Mouse (Mus musculus) heart, embryonic 12.5 days (tissue): ENCODE measurements around the gene Acot10. TPM values are rescaled to one million over a fixed set of nuclear protein-coding genes. Genes with fewer than 3 reads are reported as not detected.
"Not testable (repeated sequence)": the region's sequence is repeated elsewhere in the genome, so short reads cannot be mapped to it uniquely, and the experiment has no call there.

Experiments used
- ATAC-seq: fragments of 200-750 bp; cut with Nextera tagmentation; 2 replicates; pipeline ENCODE4 v1.8.0; 2017; ENCODE audit warnings: moderate TSS enrichment, moderate library complexity; ENCODE audit not compliant: insufficient number of reproducible peaks, low FRiP score
- H3K27ac ChIP-seq: fragments of 300-500 bp; sonication (generic); 2 replicates; pipeline ENCODE4 v1.5.1; 2016; ENCODE audit warnings: mild to moderate bottlenecking, moderate library complexity; ENCODE audit not compliant: poor library complexity, severe bottlenecking
- H3K27me3 ChIP-seq: fragments of 300-500 bp; sonication (generic); replicated peaks from 2 replicates; pipeline ENCODE4 v1.6.1; 2016; ENCODE audit warnings: mild to moderate bottlenecking, moderate library complexity
- H3K36me3 ChIP-seq: fragments of 300-500 bp; sonication (generic); 2 replicates; pipeline ENCODE4 v1.6.1; 2016; ENCODE audit warnings: mild to moderate bottlenecking, moderate library complexity
- H3K4me1 ChIP-seq: fragments of 300-500 bp; sonication (generic); replicated peaks from 2 replicates; pipeline ENCODE4 v1.6.1; 2016; ENCODE audit warnings: mild to moderate bottlenecking
- H3K4me2 ChIP-seq: fragments of 300-500 bp; sonication (generic); 2 replicates; pipeline ENCODE4 v1.6.1; 2016; ENCODE audit warnings: mild to moderate bottlenecking, moderate library complexity
- H3K4me3 ChIP-seq: fragments of 300-500 bp; sonication (generic); 2 replicates; pipeline ENCODE4 v1.5.1; 2016; ENCODE audit warnings: mild to moderate bottlenecking
- H3K9ac ChIP-seq: fragments of 300-500 bp; sonication (generic); 2 replicates; pipeline ENCODE4 v1.6.1; 2016; ENCODE audit warnings: mild to moderate bottlenecking, moderate library complexity
- H3K9me3 ChIP-seq: fragments of 300-500 bp; sonication (generic); replicated peaks from 2 replicates; pipeline ENCODE4 v1.6.1; 2016; ENCODE audit warnings: mild to moderate bottlenecking, moderate library complexity
- WGBS: fragments of 180-500 bp; shearing (Covaris S2); methylation state at CpG from one replicate; pipeline ENCODE4 v1.1.7; 2016; 5-methylcytosine and 5-hydroxymethylcytosine counted together
- polyA plus RNA-seq: library from polyadenylated mRNA; unstranded; fragments of >200 nt; fragmentation: Nextera tagmentation; extraction: Ambion mirVana; gene quantifications from 2 replicates; pipeline ENCODE4 v1.2.1, GENCODE M21; 2016

Gene Acot10
- polyA plus RNA-seq = not detected in 2 replicates

- no peaks in the 10 kb centered on the region for H3K9me3 ChIP-seq
- no peak within 1 kb of the TSS for H3K4me2 ChIP-seq
- H3K36me3 ChIP-seq = no peaks in the 10 kb centered on the region
- no peaks in the 10 kb centered on the region for H3K4me1 ChIP-seq
- no peak for ATAC-seq
- H3K27ac ChIP-seq = no peak within 1 kb of the TSS
- H3K27me3 ChIP-seq = no peaks in the 10 kb centered on the region
- H3K9ac ChIP-seq = no peak within 1 kb of the TSS
- WGBS = 85% methylated on average over 10 of the region's 10 CpGs
- H3K4me3 ChIP-seq = no peak within 1 kb of the TSS
Observed at GRCm38 (mm10) chr15:20666650-20667049, at the start of gene Acot10. Gene Acot10 (minus strand): TSS chr15:20666750.

DNA sequence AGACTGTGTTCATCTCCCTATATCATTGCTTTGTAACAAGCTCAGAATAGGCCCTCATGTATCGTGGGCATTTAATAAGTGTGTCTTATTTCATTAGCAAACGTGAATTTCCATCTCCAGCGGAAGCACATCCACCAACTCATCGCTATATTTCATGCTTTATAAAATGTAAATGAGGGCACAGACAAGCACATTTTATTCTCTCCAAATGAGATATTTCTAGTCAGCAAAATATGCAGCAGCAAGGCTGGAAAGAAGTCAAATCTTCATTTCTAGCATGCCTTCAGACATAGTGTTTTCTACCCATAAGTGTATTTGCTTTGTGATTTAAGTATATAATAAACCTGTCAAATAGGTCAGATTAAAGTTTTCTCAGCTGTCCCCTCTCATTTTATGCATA, 45.3 kb upstream of the Acot10 start:
- H3K4me1 ChIP-seq = no peaks in the 10 kb centered on the region
- ATAC-seq = no peak
- 73% methylated on average over 4 of the region's 4 CpGs for WGBS
- no peak overlapping the region for H3K9ac ChIP-seq
- no peak overlapping the region for H3K4me3 ChIP-seq
- no peaks in the 10 kb centered on the region; the same call in 1 of the 2 replicates for H3K9me3 ChIP-seq
- no peaks in the 10 kb centered on the region for H3K27me3 ChIP-seq
- no peaks in the 10 kb centered on the region for H3K36me3 ChIP-seq
- no peak overlapping the region for H3K27ac ChIP-seq
- H3K4me2 ChIP-seq = no peak overlapping the region

- H3K27ac ChIP-seq = no peak overlapping the region
- H3K36me3 ChIP-seq = no peaks in the 10 kb centered on the region
- no peaks in the 10 kb centered on the region for H3K9me3 ChIP-seq
- ATAC-seq = no peak
- H3K4me3 ChIP-seq = no peak overlapping the region
- no peak overlapping the region for H3K9ac ChIP-seq
- WGBS = 88% methylated on average over 5 of the region's 5 CpGs
- no peaks in the 10 kb centered on the region for H3K27me3 ChIP-seq
- H3K4me1 ChIP-seq = no peaks in the 10 kb centered on the region
- H3K4me2 ChIP-seq = no peak overlapping the region
Observed at GRCm38 (mm10) chr15:20696229-20696628, 29.7 kb upstream of the Acot10 start.

GRCm38 (mm10) chr15:20684200-20684599, 17.6 kb upstream of the Acot10 start:
- no peak for ATAC-seq
- WGBS = 78% methylated on average over 5 of the region's 5 CpGs
- no peaks in the 10 kb centered on the region for H3K9me3 ChIP-seq

GRCm38 (mm10) chr15:20682719-20683118, 16.2 kb upstream of the Acot10 start:
- H3K36me3 ChIP-seq = no peaks in the 10 kb centered on the region
- no peak overlapping the region for H3K4me3 ChIP-seq
- 75% methylated on average over 2 of the region's 2 CpGs for WGBS
- ATAC-seq = no peak
- H3K9me3 ChIP-seq = no peaks in the 10 kb centered on the region
- no peaks in the 10 kb centered on the region for H3K27me3 ChIP-seq
- H3K4me2 ChIP-seq = no peak overlapping the region
- no peaks in the 10 kb centered on the region for H3K4me1 ChIP-seq
- no peak overlapping the region for H3K9ac ChIP-seq
- H3K27ac ChIP-seq = no peak overlapping the region

More at GRCm38 (mm10) chr15:20684200-20684599, 17.6 kb upstream of the Acot10 start:
- Histone ChIP-seq H3K4me1 (no peaks in the 10 kb centered on the region), H3K27me3 (no peaks in the 10 kb centered on the region), H3K36me3 (no peaks in the 10 kb centered on the region), H3K4me2 (no peak overlapping the region), H3K4me3 (no peak overlapping the region), H3K27ac (no peak overlapping the region), H3K9ac (no peak overlapping the region)

- not testable (repeated sequence) for H3K36me3 ChIP-seq, H3K27me3 ChIP-seq, H3K4me3 ChIP-seq, H3K27ac ChIP-seq, H3K4me1 ChIP-seq, H3K9me3 ChIP-seq, H3K9ac ChIP-seq, ATAC-seq, H3K4me2 ChIP-seq
- 45% methylated on average over 2 of the region's 2 CpGs for WGBS
Observed at GRCm38 (mm10) chr15:20669507-20669906, 3.0 kb upstream of the Acot10 start.

GRCm38 (mm10) chr15:20667989-20668388, 1.4 kb upstream of the Acot10 start:
- 57% methylated on average over 1 of the region's 1 CpGs for WGBS
- no peak overlapping the region for H3K27ac ChIP-seq
- no peak for ATAC-seq
- no peak overlapping the region for H3K4me2 ChIP-seq
- no peaks in the 10 kb centered on the region for H3K9me3 ChIP-seq
- H3K4me3 ChIP-seq = no peak overlapping the region
- no peaks in the 10 kb centered on the region for H3K4me1 ChIP-seq
- no peaks in the 10 kb centered on the region for H3K36me3 ChIP-seq
- no peaks in the 10 kb centered on the region for H3K27me3 ChIP-seq
- H3K9ac ChIP-seq = no peak overlapping the region

- no peaks in the 10 kb centered on the region for H3K9me3 ChIP-seq
- H3K9ac ChIP-seq = no peak overlapping the region
- no peaks in the 10 kb centered on the region for H3K4me1 ChIP-seq
- no peaks in the 10 kb centered on the region for H3K36me3 ChIP-seq
- ATAC-seq = no peak
- H3K4me3 ChIP-seq = no peak overlapping the region
- H3K27ac ChIP-seq = no peak overlapping the region
- H3K4me2 ChIP-seq = no peak overlapping the region
- no peaks in the 10 kb centered on the region for H3K27me3 ChIP-seq
Observed at GRCm38 (mm10) chr15:20667350-20667749, 800 bp upstream of the Acot10 start.

GRCm38 (mm10) chr15:20660221-20660620, 6.3 kb downstream of the Acot10 start:
- Histone ChIP-seq H3K27me3 (no peaks in the 10 kb centered on the region), H3K4me1 (no peaks in the 10 kb centered on the region), H3K9ac (no peak overlapping the region), H3K9me3 (no peaks in the 10 kb centered on the region), H3K27ac (no peak overlapping the region), H3K36me3 (no peaks in the 10 kb centered on the region), H3K4me3 (no peak overlapping the region), H3K4me2 (no peak overlapping the region)
- 60% methylated on average over 2 of the region's 2 CpGs for WGBS
- no peak for ATAC-seq

DNA sequence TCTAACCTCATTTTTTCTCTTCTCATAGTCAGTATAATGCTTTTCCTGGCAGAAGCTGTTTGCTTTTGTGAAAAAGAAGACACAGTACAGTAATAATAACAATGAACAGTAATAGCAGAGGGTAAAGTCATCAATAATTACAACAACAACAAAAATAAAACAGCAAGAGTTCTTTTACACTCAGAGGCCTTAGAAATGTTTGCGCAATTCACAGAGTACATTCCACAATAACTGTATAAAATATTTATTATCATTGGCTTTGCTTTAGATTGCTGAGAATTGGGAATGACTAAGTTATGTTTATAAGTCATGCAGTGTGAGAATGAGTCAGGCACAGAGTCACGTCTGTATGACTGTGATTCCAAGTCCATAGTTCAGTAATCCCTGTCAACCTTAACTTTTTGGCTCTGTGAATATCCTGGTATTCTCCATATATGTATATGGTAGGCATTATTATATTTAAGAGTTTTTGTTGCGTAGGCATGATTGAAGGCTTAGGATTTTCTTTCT, 23.6 kb downstream of the Acot10 start:
- no peak for ATAC-seq
- WGBS = 84% methylated on average over 3 of the region's 3 CpGs
- H3K27ac ChIP-seq = no peak overlapping the region

GRCm38 (mm10) chr15:20639155-20639554, 27.4 kb downstream of the Acot10 start:
- Histone ChIP-seq H3K4me3 (no peak overlapping the region), H3K4me1 (0 out of 2 replicates have a peak, but pooled peaks cover 1% of the 10 kb centered on the region), H3K9me3 (no peaks in the 10 kb centered on the region), H3K36me3 (no peaks in the 10 kb centered on the region), H3K27me3 (no peaks in the 10 kb centered on the region), H3K9ac (no peak overlapping the region), H3K4me2 (no peak overlapping the region), H3K27ac (no peak overlapping the region)
- ATAC-seq = no peak
- 82% methylated on average over 2 of the region's 2 CpGs for WGBS

More for the DNA sequence above, 23.6 kb downstream of the Acot10 start:
- no peaks in the 10 kb centered on the region for H3K9me3 ChIP-seq
- H3K9ac ChIP-seq = no peak overlapping the region
- no peaks in the 10 kb centered on the region for H3K36me3 ChIP-seq
- no peak overlapping the region for H3K4me2 ChIP-seq
- H3K27me3 ChIP-seq = no peaks in the 10 kb centered on the region
- no peak overlapping the region for H3K4me3 ChIP-seq
- H3K4me1 ChIP-seq = 0 out of 2 replicates have a peak, but pooled peaks cover 2% of the 10 kb centered on the region

DNA sequence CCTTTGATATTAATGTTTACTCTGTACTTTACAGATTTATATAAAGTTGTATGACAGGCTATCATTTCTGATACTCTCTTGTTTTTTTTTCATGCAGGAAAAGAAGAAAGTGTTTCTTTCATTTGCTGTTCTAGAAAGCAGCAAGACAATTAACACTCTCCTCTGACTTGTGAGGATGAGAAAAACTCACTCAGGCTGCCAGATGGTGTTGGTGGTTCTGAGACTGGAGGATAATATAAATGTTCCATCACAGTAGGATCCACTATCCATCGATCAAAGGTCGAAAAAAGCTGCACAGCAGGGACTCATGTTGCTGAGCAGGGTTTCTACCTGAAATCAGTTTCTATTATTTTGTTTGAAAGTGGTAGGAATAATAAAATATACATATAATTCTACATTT, 32.0 kb downstream of the Acot10 start:
- H3K36me3 ChIP-seq = no peaks in the 10 kb centered on the region
- H3K4me1 ChIP-seq = no peaks in the 10 kb centered on the region
- ATAC-seq = no peak
- no peak overlapping the region for H3K4me2 ChIP-seq
- WGBS = 71% methylated on average over 2 of the region's 2 CpGs
- no peak overlapping the region for H3K27ac ChIP-seq
- H3K27me3 ChIP-seq = no peaks in the 10 kb centered on the region
- H3K9ac ChIP-seq = no peak overlapping the region
- no peaks in the 10 kb centered on the region for H3K9me3 ChIP-seq
- H3K4me3 ChIP-seq = no peak overlapping the region
